Mouse (Mus musculus) spleen, postnatal 4 days (tissue): ENCODE data around the gene Hyls1.

Experiments
- DNase-seq, 2 experiments: peaks; one replicate each; pipeline ENCODE4 v3.0.0; 2022; ENCODE audit warnings: low spot score in 2 of 2

Hyls1 gene

DNA sequence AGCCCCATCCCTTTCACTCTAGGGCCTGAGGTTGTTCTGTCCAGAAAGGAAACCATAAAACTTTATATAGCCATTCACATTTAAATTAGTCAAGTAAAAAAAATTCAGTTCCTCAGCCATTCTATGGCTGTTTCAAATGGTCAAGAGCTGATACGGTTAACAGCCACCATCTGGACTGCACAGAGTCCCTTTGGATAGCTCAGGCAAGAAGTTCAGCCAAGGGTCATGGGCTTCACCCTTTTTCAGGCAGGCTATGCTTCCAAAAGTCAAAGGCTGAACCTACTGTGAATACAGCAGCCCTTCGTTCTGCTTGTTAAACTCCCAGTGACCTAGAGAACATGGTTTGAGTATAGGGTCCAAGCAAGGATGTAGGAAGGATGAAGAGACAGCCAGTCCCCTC is 25.5 kb downstream of the Hyls1 start:
- DNase-seq: no peak

DNA sequence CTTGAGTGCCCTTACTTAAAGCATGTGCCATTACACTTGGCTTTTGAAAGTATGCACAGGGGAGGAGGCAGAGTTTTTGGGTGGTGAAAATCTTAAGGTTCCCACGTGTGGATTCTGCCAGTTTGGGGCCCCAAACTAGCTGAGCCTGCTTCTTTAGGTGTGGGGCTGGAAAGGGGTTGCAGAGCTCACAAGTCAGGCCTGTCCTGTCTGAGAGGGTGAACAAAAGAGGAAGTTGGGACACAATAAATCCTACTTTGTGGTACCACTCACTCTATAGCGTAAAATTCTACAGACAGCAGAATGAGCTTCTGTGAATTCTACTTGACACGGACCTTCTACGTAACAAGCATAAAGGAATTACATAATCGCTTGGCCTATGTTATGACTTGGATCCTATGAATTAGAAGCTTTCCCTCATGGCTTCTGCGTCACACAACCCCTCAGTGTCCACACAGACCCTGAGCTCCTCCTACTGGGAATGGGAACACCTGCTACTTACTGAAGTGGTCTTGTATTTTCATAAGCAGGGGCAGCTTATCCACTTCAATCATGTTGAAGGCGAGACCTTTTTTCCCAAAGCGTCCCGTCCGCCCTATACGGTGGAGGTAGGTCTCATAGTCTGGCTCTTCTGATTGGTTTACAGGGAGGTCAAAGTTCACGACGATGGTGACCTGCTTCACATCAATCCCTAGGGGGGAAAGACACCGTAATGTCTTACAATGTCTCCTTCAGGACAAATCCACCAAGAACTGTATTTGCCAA is 26.9 kb downstream of the Hyls1 start:
- no peak for DNase-seq

DNA sequence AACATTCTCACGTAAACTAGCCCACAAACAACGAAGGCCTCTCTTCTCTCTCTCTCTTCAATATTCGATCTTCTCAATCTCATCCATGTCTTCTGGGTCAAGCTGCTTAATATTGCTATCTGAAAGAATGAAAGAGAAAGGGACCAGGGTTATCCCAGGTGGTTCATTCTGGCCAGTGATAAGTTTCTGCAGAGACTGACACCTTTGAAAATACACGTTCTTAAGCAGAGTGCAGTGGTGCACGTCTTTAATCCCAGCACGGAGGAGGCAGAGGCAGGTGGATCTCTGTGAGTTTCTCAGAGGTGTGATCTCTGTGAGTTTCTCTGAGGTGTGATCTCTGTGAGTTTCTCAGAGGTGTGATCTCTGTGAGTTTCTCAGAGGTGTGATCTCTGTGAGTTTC is 28.3 kb downstream of the Hyls1 start:
- DNase-seq: no peak

DNA sequence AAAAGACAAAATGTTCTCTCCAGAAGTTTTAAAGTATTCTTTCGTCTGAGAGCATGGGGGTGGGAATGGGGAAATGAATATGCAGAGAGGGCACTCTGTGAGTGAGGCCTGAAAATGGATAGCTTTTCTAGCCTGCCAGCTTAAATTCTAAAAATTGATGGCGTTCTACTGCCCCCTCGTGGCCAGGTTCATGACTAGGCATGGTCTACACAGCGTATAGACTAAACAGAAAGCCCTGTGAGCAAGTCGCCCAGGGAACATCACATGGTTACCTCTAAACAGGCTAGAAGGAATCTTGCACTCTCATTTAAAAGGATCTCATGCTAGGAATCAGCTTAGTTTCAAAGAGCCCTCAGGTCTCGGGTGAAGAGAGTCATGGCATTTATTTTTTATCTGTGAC is 28.7 kb downstream of the Hyls1 start:
- peak; percentile 74 to 91 for DNase-seq

DNA sequence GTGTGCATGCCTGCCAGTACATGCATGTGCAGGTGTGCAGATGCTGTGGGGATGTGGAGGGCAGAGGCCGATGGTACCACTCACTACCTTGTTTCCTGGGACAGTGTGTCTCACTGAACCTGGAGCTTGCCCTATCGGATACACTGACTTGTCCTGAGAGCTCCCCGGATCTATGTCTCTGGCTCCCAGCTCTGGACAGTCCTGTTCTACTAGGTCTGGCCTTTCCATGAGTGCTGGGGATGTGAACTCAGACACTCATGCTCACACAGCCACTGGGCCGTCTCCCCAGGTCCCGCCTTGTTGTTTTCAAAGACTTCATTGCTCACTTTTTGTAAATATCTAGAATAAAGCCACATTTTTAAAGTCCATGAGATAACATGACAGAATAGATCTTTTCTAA is 29.2 kb downstream of the Hyls1 start:
- DNase-seq: no peak

DNA sequence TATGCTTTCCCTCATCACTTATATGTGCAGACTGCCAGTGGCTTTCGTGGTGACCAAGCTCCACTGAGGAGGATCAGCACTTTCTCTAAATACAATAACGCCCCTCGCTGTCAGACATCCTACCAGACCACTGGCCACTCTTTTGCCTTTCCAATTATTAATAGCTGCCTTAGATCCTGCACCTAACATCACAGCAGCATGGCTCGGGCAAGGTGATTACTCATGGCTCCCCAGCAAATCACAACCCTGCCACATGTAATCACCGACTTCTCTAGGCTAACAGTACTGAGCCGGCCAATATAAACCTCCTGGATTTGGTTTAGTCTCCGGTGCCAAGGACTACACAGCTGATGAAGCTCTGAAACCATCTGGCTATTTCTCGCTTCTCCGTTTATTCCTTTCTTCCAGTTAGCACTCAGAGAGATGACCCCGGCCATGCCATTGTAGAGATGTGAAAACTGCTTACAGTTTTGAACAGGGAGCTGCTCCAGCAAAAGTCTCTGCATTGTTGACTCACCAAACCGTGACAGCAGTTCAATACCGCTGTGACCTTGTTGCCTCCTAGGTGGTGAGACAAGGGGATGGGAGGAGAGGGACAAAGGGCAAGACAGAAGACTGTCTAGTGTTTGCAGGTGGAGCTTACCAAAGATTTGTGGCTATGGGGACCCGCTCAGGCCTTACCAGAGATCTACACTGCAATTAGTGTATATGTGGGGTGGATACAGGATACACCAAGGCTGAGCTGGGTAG is 31.0 kb downstream of the Hyls1 start:
- DNase-seq: no peak

DNA sequence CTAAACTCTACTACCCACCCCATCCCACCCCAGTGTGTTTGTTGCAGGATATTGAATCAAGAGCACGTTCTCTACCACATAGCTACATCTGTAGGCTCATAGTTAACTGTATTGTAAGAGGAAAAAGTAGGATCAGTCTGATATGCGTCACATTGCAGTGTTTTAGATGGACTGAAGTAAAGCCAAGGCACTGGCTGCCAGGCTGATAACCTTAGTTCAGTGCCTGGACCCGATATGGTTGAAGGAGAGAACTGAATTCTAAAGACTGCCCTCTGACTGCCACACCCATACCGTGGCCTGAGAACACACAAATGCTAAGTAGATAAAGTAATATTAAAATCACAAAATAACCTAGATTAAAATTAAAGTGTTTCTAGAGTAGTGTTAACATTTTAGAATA is 34.3 kb downstream of the Hyls1 start:
- DNase-seq: no peak

DNA sequence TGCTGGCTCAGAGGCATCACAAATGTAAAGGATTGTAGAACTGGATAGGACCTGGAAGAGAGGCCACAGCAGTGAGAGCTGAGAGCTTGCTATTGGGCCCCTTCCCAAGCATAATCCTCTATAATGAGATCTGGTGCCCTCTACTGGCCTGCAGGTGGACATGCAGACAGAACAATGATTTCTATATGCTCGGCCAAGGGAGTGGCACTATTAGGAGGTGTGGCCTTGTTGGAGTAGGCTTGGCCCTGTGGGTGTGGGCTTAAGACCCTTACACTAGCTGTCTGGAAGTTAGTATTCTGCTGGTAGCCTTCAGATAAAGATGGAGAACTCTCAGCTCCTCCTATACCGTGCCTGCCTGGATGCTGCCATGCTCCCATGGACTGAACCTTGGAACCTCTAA is 35.1 kb downstream of the Hyls1 start:
- peak in 1 of 2 experiments; percentile 21 for DNase-seq

DNA sequence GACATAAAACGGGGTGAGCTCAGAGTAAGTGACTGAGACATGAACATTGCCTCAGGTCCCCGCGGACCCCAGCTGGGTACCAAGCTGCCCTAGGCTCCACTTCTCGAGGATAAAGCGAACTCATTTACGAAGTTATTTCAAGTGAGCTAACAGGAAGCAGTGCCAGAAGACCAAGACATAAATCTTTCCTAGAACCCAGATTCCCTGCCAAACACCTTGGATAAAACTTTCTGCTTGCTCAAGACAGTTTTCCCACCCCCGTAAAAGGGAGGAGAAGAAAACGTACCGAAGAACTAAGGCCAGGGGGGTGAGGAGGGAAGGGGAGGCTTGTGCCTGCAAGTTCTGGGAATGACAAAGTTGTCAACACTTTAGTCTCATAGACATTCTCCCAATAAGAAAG is 36.9 kb downstream of the Hyls1 start:
- DNase-seq: no peak

DNA sequence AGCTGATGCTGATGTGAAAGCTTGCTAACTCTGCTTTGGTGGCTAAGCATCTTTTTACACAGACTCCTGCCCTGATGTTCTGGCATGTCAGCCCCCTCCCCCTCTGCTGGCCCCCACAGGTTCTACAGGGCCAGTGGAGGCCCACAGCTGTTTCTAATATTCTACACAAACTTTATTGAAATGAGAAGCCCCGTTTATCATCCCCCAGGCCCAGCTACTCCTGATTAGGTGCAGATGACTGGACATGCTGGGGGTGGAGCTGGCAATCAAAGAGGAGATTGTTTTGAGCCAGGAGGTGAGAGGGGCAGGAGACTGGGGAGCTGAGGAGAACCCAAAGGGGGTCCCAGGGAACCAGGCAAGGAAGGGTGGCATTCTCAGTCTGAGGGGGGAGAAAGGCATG is 40.4 kb downstream of the Hyls1 start:
- DNase-seq: no peak

DNA sequence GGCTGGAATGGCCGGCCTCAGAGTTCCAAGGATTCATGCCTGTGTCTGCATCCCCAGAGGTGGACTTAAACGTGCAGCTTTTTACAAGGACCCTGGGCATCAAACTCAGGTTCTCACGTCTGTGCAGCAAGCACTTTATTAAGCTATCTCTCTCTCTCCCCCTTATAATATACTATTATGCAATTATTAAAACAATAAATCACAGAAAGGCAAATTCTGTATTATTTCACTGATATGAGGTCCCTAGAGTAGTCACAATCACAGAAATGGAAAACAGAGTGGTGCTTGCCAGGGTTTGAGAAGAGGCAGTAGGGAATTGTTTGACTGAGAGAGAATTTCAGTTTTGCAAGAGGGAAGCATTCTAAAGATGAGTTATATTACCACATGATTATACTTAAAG is 41.1 kb downstream of the Hyls1 start:
- DNase-seq: no peak

DNA sequence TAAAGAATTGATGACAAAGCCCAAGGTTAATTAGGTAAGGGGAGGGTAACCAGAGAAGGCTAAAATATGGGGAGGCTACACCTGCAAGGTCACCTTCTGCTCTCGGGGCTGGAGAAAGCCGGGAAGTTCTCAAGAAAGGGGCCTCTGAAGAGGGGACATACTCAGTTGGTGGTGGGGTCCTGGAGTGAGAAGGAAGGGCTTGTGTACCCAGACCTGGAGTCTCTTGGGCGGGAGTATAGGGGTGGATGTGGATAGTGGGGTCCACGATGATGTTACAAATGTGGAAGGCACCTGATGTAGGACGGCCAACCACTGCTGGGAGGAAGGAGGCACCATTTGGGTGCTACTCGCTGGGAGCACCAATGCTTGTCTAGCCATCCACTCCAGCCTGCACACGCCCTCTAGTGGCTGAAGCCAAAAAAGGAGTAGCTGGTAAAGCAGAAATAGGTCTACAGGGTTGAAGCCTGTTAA is 46.2 kb downstream of the Hyls1 start:
- DNase-seq: peak; percentile 48 to 74

DNA sequence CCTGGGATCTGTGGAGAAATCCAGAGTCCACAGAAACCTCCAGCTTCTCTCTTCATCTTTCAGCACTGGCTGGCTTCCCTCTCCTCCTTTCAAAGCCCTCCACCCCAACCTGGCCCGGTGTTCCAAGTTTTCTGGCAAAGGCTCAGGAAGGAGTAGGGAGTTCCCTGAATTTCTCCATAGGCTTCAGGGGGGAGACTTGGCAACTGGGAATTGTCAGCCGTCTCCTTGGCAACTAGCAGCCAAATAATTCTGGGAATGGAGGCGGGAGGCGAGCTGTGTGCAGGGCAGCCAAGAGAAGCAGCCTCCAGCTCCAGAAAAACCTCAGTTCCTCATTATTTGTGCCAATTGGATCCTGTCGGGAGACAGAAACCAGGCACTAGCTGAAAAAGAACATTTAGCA is 46.7 kb downstream of the Hyls1 start:
- no peak for DNase-seq

DNA sequence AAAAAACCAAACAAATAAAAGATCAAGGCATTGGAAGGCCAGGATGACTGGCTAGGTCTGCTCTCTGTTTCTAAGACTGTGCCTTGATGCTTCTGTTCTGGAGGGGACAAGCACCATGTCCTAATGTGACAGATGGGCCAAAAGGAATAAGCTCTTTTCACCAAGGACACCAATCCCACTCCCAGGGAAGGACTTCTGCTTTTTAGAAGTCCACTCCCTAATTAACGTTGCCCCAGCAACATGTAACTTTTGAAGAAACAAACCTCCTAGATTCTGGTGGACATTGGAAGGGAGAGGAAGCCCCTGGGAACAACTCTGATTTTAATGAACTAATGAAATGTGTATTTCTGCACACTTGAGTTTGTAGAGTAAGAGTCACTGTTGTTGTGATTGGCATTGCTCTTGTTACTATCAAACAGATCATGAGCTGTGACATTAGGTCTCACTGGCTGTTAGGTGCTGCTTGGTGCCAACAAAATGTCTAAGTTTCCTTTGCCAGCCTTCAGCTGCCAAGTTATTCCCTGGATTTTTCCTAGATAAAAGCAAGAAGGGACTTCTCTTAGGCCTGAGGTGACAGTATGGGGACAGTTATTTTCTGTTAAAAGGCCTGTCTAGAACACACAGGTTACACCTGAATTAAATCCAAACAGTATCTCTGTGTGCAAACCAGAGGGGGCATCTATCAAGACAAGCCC is 47.2 kb downstream of the Hyls1 start:
- no peak for DNase-seq

DNA sequence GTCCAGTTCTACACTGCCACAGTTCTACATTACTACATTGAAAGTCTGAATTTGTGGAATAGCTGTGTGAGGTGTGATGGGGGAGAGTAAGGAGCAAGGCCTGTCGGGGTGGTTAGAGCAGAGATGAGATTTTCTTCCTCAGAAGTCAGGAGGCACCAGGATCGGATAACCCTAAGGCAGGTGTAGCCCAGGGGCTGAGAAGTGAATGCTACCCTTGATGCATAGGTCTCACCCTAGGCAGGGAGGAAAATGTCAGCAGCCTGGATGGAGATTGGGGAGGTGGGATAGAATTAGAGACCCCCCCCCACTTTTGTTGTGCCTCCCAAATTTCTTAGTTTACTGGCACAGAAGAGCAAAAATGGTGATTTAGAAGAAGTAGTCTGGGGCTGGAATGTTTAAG is 48.0 kb downstream of the Hyls1 start:
- DNase-seq: no peak

DNA sequence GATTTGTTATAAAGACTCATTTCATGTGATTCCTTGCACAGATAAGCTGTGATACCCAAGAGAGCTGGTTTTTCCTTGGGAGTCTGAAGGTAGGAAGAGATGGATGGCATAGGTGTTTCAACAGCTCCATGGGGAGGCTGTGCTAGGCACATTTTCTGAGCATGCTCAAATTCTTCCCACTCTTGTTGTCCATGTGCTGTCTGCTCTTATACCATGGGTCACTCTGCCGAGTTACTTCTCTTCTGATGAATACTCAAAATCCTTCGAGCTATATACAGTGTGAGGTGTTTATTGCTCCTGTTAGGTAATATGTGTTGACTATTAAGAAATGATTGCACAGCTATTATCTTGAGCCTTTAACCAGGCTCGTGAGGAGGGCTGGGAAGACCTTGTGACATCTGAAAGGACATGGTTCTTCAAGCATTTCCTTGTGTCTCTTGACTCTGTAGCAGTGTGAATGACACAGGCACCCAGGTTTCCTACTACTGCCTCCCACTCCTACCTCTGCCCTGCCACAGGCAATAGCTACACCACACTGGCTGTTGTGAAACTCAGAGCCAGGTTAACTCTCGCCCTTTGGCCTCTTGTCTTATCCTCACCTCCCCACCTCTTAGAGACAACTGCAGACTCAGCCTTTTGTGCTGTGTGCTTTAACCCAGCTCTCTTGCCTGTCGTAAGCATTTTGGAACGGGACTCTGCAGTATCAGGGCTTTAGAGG is 49.4 kb downstream of the Hyls1 start:
- no peak for DNase-seq

DNA sequence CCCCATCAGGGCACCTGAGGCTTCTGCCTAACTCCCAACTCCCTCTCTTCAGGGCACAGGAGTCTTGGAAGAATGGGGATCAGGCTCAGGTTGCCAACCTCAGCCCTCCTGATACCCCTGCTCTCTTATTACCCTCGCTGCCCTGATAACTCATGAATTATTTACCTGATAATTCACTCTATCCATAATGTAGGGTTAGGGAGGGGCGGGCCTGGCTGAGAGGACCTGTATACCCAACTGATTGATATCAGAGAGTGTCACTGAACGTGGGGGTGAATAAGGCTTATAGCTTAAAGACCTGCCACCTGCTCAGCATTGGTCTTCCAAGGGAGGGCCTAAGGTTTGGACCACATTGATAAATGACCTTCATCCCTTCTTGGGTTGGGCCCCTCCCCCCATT is 52.0 kb downstream of the Hyls1 start, which contains the start of gene Gm1113:
Gene Gm1113, minus strand, starts transcription at position 101 of the 400 bp plus-strand sequence.
- DNase-seq: no peak

DNA sequence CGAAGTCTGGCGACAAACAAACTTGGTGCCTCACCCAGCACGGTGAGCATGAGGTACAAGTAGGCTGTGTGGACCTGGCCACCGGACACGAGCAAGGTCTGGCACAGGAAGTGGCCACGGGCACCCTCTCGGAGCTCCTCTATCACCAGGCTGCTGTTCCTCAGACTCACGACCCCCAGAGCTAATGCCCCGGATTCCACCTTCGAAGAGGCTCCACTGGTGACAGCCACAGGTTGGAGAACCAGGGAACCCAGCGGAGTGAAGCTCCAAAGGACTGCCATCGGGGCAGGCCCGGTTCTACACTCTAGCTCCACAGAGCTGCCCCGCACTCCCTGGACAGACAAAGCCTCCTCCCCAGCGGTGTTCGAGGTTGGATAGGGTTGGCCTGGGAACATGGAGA is 53.5 kb downstream of the Hyls1 start:
- DNase-seq: no peak

DNA sequence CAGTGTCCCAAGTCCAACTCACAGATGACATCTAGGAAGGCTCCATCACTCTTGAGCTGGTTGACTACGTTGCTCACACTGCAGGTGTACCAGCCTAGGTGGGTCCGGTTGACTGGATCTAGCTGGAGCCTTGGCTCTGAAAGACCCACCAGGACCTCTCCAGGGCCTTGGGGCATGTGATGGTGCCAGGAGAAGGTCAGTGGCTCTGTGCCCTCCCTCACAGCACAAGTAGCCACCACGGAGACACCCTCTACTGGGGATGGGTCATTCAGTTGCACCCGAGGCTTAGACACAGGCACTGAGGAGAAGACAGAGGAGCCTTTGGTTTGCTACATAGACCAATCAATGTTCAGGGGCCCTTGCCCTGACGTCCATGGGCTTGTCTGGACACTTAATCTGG is 54.0 kb downstream of the Hyls1 start:
- DNase-seq: no peak

DNA sequence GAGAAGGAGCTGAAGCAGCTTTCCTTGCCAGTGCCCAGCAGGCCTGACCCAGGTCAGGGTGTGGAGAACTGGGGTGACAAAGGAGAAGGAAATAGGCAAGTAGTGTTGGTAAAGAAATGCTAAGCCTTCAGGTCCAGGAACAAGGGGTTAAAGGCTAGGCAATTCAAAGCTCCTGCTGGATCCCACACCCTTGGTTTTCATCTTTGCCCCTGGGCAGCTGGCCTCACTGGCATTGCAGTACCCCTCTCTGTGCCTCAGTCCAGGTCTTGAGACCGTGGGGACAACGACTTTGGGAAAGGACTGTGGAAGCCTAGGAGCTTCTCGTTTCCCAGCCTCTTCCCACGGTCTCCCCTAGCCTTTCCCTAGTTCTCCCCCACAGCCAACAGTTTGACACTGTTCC is 56.3 kb downstream of the Hyls1 start:
- DNase-seq: no peak
